Mouse (Mus musculus) layer of hippocampus, postnatal 36 days (tissue): ENCODE measurements at regions not wholly inside any gene's neighbourhood (a gene's known extent, or its start where the extent isn't known, plus 50 kb on each side); places are given as distances from the start of the nearest gene placed in this dataset.

Source experiments
- DNase-seq, 2 experiments: peaks; one replicate each; pipeline ENCODE4 v3.0.0; 2022

DNA sequence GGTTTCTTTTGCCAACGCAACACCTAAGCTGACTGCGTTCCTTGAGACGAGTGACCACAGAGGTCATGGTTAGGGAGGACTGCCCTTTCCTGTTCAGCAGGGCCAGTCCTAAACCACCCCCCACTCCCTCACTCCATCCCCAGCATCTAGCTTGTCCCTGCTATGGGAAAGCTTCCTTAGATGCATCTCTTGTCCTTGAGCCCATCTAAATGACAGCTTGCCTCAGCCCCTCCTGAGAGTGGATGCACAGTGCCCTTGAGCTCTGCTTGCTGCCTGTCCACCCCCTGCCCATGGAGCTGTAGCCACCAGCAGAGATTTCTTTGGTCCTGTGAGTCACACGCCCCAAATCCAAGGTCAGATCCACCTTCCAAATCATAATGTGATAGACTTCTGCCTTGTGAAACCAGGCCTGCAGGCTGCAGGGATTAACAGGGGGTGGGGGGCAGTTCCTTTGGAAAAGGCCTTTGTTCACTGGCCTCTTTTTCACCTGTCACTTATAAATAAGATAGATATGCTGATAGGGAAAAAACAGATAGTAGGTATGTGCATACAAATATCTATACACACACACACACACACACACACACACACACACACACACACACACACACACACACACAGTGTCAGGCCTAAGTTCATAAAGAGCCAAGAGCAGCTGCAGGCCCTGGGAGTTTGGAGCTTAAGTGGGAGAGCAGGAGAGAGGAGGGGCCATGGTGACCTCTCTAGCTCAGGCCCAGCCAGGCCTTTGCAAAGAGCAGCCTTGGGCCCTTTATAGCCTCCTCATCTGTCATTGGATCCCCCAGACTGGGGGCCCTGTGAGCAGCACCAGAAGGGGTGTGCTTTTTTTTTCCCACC is 56.4 kb upstream of the Adra2c start:
- DNase-seq, result no peak

DNA sequence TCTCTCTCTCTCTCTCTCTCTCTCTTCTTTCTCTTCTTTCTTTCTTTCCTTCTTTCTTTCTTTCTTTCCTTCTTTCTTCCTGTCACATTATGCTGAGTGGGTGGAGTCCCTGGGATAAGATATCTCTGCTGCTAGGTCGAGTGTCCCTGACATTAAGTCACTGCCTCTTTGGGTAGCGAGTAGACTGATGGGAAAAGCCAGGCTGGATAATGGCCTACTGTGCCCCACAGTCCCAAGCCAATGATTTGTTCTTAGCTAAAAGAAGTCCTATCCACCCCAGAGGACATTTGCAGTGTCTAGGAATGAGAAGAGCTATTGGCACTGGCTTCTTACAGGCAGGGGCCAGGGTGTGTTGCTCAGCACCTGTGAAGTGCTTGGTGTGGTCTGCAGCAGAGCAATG is 61.8 kb upstream of the Adra2c start:
- no peak for DNase-seq

DNA sequence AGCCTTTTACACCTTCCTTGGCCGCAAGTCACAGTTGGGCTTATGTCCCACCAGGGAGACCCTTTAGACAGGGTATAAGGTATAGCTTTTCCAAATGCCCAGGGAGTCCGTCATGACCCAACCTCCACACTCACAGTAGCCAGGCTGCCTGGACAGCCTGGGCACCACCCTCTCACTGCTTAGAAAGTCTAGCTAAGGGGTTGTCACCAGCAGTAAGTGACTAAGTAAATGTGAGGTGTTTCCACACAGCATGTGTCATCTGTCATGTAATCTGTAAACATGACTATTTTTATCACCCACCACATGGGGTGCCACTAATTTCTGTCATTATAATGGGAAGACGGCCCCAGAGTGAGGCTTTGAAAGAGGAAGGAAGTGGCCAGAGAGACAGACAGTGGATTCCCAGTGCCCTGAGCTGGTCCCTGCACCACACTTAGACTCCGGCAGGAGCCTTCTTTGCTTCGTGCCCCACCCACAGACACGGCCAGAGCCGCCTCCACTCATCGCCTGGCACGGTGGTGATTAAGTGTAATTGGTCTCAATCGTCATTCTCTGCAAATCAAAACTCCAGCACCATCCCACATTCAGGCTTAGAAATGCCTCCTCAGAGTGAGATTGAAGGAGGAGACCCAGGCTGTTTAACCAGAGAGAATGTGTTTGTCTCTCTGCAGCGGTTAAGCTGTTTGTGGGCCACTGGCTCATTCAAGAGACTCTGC is 62.5 kb upstream of the Adra2c start:
- peak; percentile 35 to 44 for DNase-seq

DNA sequence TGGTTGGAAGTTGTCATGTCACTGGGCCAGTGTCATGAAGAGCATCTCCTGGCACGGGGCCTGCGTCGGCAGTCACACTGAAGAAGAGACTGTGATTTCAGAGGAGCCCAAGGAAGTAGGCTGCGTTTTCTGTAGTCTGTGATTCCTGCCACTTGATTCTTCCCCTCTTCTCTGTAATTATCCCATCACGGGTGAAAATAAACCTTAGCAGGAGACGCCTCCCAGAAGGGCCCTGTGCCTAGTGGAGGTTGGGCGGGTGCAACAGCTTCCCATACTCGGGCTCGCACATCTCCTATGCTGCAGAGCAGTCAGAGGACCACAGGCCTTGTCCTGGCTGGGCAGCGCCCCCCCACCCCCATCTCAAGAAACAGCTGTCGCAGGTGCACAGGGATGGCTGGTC is 63.1 kb upstream of the Adra2c start:
- DNase-seq, result no peak

DNA sequence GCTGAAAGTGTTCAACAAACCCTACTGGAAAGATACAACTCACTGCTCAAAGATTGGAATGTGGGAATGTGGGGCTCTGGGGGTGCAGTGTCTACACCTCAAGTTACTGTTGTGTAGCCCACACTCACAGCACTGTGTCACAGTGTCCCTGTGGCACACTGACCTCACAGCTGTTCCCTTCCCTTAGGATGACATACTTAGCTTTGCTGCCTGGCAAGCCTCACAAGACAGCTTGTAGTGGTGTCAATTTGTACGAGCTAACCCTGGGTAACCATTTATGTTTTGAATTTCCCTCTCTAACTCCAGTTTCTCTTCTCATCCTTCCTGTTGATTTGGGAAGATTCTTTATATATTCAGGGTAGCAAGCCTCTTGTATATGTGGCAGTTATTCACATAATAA is 68.8 kb upstream of the Adra2c start:
- DNase-seq, result no peak

DNA sequence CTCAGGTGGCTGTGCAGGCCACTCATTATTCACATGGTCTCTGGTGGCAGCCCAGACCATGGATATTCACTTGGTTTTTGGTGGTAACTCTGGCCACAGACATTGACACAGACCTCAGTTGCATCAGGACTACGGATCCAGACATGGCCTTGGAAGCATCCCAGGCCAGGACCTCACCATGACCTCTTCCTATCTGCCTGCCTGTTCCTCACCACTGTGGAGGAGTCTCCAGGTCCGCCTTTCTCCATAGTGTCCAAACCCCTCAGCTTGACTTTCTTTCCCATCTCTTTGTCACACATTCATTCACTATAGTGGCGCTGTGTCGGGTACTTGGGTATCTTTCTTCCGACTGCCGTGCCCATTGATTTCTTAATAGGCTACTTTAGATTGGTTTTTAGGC is 74.1 kb upstream of the Adra2c start:
- no peak for DNase-seq

DNA sequence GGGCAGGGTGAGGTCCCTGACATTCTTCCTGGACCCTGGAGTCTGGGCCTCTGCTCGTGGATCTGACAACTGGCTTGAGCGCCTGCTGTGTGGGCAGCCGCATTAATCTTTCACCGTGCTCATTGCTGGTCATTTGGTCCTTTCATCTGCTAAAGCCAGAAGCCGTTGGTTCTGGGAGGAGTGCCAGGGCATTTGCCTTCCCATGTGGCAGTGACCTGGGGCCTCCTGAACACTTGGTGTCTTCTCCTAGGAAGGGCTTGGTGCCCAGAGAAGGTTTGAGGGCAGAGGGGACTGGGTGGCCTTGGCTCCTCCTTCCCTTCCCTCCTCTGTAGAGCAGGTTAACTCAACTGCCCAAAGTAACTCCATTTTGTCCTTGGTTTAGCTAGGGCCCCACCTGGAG is 79.7 kb upstream of the Adra2c start:
- no peak for DNase-seq

DNA sequence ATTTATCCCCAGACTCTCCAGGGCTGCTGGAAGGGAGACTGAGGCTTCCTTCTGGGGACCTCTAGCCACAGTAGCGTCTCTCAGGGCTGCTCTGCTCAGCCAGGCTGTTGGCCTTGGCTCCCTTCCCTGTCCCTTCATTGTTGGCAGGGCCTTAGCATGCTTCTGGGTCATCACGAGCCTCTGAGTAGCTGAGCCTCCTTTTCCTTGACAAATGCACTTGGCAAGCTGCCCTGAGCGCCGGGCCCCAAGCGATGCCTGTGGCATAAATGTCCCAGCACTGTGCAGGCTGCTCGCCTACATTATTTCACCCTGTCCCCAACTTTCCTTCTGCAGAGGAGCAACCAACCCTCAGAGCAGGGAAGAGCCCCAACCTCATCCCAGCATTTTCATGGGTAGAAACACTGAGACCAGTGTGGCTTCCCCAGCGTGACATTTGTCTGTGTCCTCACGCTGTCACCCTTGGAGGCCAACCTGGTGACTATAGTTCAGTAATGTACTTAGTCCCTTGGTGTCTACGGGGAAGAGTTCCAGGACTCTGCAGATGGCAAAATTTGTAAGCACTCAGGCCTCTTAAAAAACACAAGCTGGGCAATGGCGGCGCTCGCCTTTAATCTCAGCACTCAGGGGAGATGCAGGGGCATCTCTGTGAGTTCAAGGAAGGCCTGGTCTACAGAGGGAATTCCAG is 83.7 kb upstream of the Lrpap1 start:
- DNase-seq, result peak; percentile 75 to 82

DNA sequence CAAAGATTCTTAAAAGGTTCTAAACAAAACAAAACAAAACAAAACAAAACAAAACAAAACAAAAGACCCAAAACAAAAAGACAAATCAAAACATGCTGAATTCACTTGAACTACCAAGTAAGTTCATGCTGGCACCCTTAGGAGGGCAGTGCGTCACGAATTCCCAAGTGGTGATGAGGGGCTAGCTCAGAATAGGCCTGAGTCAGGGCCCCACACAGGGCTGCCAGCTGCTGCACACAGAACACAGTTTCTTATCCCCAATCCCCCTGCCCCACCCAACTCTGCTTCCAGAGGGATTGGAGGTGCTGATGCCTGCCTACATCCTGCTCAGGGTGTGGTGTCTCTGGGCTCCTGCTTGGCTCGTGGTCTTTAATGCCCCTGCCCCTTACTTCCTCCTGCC is 80.3 kb upstream of the Lrpap1 start:
- DNase-seq, result no peak

DNA sequence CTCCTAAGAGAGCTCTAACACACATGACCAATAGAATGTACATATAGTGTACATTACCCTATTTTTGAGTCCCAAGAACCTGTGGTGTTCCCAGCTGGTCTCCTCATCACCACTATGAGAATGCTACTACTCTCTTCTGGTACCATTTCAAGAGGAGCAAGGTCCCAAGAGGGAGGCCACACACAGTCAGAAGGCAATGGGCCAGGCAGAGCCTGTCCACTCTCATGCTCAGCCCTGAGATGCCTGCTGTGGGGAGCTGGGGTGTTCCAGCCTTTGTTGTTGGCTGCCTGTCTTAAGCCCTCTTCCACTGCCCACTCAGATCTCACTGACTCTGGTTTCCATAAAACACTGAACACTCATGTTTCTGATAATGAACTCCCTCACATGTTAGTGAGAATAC is 79.7 kb upstream of the Lrpap1 start:
- no peak for DNase-seq

DNA sequence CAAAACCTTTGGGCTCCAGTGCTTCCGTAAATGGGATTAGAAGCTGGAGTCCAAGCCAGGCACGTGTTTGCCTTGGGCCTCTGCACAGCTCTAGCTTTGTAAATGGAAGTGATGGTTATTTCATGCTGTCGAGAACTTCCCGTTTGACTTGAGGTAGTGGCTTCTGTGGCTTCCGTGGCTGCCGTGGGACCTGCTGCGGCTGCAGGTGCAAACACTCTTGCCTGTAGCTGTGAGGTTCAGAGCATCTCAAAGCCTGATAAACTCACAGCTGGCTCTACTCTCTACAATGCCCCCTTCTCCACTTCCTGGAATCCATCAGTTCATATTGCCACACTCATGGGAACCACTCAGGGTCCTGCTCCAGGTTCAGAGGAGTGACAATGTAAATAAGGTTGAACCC is 77.9 kb upstream of the Lrpap1 start:
- no peak for DNase-seq

DNA sequence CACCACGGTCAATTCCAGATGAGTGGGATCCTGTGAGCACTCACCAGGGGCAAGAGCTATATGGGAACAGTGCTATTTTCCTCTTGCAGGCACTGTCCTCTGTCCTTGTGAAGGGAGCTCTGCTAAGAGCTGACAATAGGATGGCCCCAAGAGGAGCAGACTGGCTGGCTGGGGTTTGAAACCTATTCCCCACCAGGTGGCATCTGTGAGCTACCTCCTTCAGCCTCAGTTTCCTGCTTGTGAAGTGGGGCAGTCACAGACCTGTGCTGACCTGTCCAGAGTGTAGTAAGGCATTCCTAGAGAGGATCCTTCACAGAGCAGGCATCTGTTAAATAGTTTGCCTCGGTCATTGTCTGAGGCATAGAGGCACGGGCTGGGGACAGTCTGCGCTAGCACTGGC is 71.8 kb upstream of the Lrpap1 start:
- peak in 1 of 2 experiments; percentile 40 for DNase-seq

DNA sequence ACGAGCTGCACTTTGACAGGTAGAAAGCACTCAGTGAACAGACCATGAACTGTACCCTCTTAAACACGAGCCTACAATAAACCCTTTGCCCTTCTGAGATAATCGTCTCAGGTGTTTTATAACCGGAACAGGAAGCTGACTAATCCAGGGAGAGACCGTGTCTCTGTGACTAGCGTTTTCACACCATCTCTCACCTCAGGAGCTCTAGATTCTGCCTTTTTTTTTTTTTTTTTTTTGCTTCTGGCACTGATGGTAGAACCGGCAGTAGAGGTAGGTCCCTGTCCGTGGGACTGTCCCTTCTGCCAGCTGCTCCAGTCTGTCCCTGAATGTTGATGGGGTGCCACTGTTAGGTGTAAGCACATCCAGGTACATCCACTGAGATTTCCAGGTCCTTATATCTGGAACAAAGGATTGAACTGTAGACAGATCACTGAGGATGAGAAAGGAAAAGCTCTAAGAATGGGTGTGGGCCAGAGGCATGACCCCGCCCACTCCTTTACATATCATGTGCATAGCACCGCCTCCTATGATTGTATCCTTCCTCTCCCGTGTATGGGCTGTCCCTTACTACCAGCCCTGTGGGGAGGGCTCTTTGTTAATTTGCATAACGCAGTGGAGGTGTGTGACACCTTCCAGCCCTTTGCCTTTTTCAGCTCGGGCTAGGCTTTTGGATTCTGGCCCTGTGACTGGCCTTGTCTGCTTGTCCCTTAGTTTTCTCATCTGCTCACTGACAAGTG is 70.7 kb upstream of the Lrpap1 start:
- no peak for DNase-seq

DNA sequence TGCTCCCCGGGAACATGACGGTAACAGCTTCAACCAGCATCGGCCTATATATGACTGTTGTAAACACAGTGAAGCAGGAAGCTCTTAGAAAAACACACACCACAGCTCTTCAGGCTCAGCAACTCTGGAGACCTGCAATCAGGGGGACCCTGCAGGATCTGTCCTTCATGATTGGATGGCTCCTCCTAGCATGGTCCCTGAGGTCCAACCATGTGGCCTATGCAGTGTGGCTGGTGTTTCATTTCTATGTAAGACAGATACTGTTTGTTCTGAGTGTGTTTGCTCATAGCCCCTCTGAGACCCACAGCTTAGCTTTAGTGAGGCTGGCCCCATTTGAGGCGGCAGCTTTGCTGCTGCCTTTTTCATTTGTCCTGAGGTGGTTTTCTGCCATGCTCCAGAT is 68.8 kb upstream of the Lrpap1 start:
- no peak for DNase-seq

DNA sequence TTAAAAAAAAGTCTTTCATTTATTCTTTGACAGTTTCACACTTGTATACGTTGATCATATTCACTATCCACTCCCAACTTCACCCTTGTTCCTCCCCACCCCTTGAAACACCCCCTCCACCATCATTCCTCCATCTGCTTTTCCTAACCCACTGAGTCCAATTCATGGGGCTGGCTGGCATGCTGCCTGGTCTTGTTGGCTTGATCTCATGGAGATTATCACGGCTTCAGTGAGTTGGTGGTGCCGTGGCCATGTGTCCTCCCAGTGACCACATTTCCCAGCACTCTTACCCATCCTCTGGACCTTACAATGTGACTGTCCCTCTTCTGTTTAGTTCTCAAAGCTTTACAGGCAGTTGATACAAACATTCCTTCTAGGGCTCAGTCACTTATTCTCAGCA is 65.8 kb upstream of the Lrpap1 start:
- DNase-seq, result no peak

DNA sequence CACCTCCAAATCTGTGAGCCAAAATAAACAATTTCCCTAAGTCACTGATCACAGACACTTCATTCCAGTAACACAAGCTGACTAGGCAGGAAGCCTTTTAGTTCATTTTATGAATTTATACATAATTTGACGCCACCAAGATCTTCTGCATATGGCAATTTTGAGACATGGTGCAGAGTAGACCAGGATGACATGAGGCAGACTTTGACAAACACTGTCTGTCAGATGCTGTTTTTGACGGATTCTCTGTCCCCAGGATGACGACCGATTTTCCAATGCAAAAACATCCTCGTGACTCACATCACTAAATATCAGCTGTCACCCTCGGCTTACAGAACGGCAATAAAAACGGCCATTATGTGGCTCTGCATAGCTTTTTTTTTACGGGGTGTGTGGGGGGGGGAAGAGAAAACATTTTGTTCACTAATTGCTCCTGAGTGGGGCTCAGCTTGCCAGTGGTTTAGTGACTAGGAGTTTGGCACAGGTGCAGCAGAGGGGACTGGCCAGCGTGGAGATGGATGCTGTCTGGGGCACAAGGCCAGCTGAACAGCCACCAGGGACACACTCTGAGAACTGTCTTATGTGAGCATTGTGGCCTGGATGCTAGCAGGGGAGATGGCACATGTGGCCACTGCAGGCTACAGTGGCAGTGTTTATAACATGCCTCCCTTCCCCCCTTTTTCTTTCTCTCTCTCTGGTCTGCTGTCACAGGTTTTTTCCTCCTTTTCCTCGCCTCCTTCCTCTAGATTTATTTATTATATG is 65.0 kb upstream of the Lrpap1 start:
- DNase-seq, result peak in 1 of 2 experiments; percentile 20

DNA sequence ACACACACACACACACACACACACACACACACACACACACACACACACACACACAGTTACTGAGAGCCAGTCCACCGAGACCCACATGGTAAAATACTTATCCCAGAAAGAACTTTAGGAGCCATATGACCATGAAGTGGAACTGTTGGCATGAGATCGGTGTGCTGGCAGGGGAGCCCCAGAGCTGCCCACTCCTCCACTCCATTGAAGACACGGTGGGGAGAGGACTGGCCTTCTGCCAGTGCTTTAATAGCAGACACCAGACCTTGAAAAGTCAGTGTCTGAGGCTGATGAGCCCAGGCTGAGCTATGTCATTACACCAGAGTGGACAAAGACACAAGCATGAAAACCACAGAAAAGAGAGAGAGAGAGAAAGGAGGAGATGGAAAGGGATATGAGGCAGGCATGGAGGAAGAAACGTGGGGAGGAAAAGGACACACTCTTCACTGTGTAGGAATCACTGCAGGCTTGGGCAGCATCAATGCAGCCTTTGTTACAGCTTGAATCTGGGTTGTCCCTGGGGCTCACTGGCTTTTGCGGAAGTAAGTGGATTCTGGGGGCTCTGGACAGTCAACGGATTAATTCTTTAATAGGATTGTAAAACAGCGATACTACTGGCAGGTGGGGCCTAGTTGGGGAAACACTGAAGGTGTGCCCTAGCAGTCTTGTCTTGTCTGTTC is 64.2 kb upstream of the Lrpap1 start:
- DNase-seq, result no peak

DNA sequence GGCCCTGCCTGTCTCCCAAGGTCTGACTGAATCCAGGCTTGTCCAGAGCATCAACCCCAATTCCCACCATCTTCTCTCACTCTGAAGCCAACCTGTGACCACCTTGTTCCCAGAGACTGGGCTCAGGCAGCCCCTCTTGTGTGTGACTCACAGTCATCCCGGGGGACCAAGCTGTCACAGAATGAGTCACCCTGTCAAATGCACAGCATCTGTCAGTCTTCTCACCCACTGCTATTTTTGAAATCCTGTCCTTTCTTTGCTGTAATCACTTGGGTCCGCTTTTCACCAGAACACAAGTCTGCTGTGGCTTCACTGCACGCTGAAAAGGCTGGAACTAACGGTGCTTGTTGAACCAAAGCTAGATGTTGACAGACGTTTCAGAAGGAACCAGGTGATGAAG is 63.3 kb upstream of the Lrpap1 start:
- peak; percentile 46 to 55 for DNase-seq

DNA sequence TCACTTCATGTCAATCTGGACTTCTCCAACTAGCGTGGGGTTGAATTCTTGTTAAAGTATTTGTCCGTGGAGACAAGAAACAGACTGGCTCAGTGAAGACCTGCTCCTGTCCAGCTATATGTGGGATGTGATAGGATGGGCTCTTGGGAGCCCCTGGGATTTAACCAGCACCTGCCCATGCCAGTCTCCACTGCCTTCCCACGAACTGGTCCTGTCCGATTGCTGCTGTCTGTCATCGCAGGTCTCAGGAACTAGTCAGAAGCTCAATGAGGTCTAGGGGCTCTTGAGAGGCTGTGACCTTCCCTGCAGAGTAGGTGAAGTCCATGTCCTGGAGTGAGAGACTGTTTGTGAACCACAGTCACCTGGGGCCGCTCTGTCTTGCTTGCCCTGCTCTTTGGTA is 62.8 kb upstream of the Lrpap1 start:
- no peak for DNase-seq

DNA sequence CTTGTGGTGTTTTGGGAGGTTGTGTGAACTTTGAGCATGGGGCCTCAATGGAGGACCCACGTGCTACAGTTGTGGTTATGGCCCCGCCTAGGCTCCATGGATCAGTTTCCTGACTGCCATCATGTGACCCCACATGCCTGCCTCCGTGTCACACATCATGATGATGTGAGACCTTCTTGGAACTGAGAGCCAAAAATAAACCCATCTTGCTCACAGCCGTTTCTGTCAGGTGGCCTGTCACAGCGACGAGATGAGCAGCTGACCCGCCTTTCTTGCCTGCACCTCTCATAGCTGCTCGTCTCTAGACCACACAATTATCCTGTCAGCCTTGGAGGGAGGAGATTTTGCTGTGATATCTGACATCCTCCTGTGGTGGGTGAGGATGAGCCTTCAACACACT is 60.4 kb upstream of the Lrpap1 start:
- no peak for DNase-seq

DNA sequence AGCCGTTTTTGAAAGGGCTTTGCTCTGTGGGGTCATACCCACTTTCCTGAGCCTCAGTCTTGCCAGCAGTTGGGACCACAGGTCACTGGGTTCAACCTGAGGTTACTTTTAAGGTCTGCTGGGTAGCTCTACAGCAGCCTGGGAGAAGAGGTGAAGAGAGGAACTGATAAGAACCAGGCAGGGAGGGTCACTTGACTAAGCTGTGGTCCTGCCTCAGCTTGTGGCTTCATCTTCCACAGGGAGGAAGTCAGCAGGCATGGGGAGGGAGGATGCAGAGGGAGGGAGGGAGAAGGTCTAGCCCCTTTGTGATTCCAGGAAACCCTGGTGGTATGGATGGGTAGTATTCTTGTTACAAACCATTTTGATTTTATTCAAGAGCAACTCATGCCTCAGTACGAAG is 59.9 kb upstream of the Lrpap1 start:
- no peak for DNase-seq

DNA sequence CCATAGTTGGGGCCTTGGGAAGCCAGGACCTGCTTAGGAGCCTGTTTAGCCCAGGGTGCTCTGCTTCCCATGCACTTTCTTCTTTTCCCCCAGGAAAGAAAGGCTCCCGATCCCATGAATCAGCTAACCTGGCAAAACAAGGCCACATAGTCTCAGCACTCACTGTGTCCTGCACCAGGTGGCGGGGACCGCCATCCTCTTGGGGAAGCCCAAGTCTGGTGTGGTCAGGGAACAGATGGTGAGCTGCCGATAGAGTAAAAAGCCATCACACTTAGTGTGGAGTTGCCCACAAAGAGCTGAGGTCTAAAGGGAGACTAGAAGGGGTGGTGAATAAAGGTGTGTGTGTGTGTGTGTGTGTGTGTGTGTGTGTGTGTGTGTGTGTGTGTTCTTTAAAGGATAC is 57.0 kb upstream of the Lrpap1 start:
- no peak for DNase-seq
